Mouse (Mus musculus) lung, postnatal 4 days (tissue): ENCODE data around the gene Timp2.
"Not testable (repeated sequence)": the region's sequence is repeated elsewhere in the genome, so short reads cannot be mapped to it uniquely, and the experiment has no call there.

ENCODE experiments used
- DNase-seq, 2 experiments: peaks; one replicate each; pipeline ENCODE4 v3.0.0; 2021

Gene Timp2

DNA sequence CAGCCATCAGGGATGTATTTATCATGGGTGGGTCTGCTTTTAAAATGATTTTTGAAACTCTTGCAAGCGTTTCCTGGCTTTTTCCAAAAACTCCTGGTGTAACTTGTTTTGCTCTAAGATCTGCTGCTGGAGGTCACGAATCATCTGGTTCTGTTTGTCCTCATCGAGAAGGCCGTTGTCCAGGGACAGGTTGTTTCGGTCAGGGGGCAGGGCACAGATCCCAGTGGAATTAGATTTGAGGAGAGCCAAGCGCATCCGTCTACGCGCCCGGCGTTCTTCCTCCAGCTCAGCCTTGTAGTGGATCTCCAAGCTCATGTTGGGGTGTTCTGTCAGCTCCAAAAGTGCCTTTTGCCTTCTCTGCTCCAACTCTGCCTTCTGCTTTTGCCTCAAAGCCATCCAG is 23.2 kb downstream of the Timp2 start:
- no peak for DNase-seq

DNA sequence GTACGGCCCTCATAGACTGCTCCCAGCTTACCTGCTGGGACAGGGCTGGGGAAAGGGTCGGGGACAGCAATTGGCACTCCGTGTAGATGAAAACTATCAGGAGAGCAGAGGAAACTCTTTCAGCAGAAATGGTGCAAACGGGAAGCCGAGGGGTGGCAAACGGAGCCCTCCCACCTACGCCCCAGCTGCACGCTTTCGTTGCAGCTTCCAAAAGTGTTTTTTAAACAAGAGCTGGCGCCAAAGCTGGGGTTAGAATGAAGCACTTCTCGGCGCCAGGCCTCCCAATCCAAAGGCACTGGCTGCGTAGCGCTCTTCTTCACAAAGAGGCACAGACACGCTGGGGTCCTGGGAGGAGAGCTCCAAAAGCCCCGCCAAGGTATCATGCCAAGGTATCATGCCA is 24.8 kb downstream of the Timp2 start:
- DNase-seq: no peak

DNA sequence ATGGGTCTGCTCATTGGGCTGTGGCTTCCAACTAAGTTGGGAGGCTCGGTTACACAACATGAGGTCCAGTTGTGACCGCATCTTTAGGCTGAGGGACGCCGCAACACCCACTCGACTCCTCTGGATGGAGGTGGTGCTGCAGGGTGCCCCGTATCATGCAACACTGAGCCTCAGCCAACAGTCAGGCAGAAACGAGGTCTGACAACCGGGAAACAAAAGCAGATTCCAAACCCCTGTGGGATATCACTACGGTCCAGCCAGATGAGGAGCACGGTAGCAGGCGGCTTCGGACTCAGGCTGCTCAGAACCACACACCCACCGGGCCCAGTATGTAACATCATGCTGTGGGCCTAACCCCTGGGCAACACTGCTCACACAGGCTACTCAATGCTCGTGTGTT is 25.2 kb downstream of the Timp2 start:
- DNase-seq: no peak

DNA sequence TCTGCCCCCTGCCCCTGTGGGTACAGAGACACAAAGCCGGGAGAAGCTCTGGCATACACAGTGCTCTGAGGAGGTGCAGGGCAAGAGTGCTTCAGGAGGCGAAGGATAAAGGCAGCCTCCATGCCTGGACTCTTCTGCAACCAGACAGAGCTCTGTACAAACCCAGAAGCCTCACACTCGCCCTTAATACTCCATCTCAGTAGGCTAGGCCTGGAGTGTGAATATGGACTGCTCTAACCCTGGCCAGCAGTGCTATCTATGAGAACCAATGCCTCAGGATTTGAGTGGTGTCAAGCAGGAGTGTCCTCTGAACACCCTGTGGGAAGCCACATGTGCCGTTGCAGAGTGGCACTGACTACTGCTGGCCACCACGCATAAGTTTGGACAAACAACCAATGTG is 26.6 kb downstream of the Timp2 start:
- DNase-seq: no peak

DNA sequence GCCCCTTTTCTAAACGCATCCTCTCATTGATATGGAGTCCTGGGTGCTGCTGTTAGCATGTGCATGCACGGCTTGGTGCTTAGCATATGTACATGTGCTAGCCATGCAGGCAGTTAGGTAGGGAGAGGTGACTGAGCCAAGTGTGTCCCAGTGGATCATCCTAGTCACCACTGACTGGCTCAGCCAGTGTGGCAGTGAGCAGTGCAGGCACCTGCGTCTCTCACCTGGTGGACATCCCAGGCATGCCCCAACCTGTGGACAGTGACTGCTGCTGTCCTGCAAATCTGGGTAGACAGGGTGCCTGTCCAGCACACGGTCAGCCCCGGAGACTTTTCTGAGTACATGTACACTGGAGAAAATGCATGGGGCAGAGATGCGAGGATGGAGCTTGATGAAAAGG is 27.0 kb downstream of the Timp2 start:
- DNase-seq: no peak

DNA sequence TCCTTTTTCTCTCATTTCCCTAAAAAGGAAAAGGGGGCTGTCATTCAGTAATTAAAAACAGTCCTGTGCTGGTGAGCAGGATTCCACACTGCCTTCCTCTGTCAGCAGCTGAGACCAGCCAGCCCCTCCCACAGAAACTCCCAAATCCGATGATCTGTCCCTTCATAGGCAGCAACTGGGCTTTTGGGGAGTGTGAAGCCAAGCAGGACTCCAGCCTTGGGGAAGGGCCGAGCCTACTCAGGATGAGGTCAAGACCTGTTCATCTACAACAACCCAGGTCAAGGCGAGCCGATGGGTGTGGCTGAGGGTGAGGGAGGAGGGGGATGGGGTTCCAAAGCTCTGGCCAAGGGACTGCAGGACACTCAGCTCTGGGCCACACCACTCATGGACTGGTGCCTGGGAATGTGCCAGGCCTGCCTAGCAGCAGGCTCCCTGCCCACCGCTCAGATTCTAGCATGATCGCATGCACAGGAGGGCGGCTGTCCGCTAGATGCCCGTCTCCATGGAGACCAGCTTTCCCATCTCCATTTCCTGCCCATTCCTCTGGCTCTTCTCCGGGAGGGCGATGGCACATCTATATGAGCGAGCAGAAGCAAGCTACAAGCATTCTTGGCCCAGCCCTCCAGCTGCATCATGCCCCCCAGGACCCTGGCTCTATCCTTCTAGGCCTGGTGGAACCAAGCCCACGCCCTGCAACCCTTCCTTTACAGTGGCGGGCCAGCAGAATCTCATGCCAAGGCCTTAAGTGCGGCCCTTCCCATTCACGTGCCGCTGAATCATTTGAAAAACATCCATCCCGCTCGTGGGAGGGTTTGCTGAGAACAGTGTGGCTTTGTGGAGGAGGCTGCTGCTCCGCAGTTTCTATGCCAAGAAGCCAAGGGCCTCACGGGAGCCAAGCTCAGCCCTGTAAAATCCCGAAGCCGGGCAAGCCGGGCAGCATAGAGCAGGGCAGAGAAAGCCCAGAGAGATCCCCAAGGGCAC is 28.3 kb downstream of the Timp2 start:
- DNase-seq: peak; percentile 73 to 82

DNA sequence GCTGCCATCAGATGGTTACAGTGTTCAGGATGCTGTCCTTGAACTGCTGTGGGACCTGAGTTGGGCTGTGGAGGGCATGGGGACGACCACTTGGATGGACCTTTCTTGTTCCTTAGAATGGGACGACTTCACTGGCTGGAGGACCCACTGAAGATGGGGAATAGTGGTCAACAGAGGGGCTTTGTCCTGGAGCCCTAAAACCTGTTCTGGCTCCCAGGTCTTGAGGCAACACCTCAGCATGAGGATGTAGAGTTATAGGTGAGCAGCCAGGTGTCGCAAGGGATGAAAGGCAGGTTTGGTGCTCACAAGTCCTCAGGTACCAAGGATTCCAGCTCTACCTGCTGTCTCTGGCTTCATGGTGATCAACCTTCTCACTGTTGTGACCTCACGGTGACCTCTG is 29.0 kb downstream of the Timp2 start:
- no peak for DNase-seq

DNA sequence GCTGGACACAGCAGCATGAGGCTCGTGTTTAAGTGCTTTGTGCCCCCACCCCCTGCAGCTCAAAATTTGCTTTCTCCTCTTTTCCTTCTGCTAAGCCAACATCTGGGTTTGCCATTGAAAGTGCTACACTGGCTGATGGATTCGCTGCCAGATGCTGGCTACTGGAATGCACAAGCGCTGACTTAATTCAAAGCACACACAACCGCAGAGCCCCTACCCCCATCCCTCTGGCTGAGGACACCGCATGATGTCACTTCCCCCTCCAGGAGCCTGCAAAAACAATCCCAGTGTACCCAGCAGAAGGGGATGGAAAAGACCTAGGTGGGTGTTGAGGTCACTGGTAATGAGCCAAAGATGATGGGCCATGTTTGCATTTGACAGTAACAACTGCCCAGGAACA is 31.0 kb downstream of the Timp2 start:
- DNase-seq: peak; percentile 37 to 59

DNA sequence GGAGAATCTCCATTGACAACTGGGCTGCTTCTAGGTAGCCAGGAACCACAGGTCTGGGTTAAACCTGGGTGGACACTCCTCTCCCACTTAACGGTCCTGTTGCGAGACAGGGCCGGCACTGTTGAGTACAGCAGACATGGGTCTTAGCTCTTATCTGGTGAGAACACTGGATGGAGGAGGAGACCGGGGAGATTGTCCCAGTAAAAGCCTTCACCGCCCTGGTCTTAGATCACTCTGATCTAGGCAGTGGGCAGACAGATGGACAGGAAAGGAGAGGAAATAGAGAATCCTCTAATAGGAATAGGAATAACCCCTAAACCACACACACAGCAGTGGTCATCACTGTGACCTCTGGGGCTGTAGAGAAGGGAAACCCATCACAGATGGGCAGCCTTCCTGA is 31.6 kb downstream of the Timp2 start:
- DNase-seq: no peak

DNA sequence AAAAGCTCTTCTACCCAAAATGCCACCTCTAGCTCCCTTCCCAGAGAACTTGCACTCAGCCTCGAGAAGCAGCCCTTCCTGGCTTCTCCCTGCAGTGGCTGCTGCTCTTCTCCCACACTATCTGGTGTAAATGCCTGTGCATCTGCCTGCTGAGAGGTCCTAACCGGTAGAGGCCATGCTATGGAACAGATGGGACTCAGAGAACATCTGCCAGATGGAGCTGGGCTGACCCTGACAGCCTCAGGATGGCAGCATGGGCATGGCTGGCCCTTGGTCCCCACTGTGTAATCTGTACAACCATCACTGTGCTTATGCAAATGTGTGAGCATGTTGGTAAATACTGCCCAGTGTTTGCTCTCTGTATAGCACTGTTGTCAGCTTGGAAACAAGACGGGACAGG is 32.9 kb downstream of the Timp2 start:
- no peak for DNase-seq

DNA sequence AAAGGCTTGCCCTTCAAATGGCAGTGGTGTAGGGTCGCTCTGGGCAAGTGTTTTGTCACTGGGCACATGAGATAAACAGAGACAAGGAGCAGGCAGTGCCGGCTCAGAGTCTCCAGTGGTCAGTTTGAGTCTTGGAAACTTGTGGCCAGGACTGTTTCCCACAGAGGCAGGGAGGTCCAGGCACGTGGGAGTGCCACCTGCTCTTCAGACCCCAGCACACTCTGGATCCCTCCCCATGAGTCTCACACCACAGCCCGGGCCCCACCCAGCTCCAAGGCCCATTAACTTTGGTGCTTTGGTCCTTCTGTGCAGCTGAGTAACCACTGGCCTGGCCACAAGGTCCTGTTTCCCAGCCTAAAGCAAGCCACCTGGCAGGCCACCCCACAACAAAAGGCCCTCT is 33.6 kb downstream of the Timp2 start:
- no peak for DNase-seq

DNA sequence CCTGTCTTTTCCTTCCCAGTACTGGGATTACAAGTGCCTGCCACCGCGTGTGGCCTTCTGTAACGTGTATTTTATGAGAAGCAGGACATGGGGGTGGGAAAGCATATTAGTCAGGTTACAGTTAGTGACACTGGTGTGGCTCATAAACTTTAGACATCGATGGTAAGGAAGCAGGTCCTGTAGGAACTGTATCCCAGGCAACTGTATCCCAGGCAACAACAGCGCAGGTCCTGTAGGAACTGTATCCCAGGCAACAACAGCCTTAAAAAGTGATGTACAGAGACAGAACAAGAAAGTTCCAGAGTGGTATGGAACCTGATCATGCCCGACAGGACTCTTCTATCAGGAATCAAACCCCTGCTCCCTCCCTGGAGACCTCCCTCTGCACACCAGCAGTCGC is 34.0 kb downstream of the Timp2 start:
- DNase-seq: no peak

DNA sequence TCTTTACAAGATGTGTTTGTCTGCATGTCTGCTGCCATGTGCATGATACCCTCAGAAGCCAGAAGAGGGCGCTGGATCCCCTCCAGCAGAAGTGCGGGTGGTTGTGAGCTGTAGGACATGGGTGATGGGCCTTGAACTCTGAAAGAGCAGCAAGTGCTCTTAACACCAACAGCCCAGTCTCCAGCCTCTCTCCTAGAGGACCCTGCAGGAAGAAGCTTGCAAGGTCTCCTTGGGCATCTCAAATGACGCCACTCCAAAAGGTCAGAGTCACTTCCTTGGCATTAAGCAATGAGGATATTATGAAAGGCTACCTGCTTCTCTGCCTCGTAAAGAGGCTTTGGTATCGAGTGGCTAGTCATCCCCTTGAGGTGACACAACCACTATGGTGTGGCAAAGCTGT is 36.9 kb downstream of the Timp2 start:
- peak; percentile 62 to 77 for DNase-seq

DNA sequence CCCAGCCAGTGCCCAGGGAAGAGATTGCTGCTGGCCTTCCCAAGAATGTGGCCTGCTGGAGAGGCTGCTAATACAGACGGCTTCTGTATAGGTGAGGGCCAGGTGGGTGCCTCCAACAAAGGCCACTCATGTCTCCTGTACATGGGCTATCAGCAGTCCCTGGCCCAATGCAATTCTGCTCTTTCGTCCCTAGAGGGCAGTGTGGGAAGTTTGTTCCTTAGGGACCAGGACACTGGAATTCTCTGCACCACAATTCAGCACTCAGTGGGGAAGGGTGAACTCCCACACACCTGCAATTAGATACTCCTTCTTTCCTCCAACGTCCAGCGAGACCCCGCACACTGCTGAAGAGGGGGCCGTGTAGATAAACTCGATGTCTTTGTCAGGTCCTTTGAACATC is 38.4 kb downstream of the Timp2 start:
- peak; percentile 27 to 65 for DNase-seq

DNA sequence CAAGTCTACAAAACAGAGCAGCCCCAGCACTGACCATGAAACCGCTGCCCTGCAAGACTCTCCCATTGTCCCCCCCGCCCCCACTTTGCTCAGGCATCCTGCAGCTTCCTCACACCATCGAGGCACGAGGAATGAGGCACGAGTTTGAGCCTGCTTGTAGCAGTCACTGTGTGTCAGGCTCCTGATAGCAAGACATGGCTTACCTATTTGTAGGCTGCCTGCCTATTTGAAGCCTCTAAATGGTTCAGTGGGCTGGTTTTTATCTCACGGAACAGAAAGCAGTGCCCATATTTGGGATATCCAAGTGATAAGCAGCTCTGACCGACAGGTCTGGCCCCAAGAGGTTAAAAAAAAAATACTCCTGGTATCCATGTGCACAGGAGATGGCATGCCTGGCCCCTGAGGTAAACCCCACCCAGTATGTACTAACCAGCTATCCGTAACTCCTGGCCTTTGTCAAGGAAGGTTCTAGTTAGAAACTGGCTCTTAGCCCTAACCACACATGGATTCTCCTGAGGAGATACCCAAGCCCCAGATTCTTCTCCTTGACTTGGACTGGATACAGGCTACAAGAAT is 39.2 kb downstream of the Timp2 start:
- DNase-seq: no peak

DNA sequence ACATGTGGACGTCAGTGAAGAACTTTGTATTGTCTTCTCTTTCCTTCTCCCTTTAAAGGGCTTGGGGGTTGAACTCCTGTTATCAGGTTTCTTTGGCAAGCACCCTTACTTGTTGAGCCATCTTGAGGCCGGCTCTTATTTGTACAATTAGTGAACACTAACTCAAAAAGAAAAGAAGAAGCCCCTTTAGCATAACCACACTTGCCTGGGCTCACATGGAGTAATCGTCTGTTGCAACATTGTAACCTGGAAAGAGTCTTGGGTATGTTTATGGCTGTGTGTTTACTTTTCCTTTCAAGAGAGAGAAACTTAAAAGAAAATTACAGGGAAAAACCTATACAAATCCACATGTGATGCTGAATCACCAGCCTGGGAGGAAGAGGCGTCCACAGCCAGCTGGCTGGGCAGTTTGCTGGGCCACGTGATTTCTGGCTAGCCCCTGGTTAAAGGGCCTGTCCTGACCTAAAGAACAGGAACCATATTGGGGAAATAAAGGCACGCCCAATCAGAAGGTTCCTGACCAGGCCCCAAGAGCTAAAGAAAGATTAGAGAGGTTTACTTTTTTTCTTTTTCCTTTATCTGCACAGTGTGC is 43.3 kb downstream of the Timp2 start:
- peak in 1 of 2 experiments; percentile 37 for DNase-seq

DNA sequence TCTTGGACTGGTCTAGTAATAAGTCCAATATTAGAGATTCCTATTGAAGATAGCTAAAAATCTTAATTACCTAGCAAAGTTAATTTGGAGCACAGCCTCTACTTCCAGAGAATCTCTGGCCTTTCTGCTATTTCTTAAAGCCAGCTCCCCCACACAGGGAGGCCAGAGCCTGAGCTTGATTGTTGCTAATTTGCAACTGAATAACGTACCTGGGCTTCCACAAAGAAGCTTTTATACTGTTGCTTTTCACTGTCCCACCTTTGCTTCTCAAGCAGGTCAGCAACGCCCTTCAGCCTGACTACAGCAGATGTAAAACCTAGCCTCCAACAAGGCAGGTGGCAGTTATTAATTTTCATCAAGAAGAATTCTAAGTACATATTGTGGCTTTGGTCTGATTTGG is 47.6 kb downstream of the Timp2 start:
- not testable (repeated sequence) for DNase-seq

DNA sequence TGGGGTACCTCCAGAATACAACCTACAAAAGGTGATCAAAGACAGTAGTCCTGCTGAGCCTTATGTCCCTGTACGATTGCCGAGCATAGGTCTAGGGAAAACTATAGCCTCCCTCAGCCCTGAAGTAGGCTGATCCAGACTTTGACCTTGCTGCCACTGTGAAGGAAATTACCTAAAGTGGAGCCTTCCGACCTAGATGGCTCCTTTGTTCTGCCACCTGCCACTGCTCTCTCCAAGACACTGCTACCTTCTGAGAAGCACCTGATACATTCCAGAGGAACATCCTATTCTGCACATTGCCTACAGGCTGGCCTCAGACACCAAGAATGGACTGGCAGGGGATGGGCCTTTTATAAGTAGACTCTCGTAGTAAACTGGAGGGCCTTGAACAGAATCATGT is 51.6 kb downstream of the Timp2 start:
- DNase-seq: not testable (repeated sequence)

DNA sequence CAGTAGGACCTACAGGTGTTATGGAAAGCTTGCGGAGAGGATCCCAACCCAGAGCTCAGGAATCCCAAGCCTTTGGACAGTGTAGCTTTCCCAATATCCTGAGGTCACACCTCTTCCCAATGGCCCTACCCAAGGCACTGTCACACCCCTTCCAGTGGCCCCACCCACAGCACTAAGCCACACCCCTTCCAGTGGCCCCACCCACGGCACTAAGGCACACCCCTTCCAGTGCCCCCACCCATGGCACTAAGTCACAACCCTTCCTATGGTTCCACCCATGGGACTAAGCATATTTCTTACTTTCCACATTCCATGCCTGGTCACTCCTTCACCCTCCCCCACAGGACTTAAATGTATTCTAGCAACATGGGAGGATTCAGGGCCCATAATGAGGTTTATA is 56.7 kb downstream of the Timp2 start:
- no peak for DNase-seq

DNA sequence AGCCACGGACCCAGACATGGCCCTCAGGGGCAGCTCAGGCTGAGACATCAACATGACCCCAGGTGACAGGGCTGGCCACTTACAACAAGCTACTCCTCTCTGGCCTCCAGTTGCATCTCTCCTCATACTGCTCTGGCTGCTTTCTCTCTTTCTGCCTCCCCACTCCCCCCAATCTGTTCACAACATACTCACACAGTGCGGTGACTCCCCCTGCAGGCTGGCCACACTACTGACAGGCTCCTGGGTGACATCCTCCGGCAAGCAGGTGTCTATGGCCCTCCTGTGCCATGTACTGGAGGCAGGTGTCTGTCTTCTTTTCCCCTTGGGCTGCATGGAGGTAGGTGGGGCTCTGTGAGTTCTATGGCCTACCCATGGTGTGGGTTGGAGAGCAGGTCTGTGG is 57.6 kb downstream of the Timp2 start:
- no peak for DNase-seq

DNA sequence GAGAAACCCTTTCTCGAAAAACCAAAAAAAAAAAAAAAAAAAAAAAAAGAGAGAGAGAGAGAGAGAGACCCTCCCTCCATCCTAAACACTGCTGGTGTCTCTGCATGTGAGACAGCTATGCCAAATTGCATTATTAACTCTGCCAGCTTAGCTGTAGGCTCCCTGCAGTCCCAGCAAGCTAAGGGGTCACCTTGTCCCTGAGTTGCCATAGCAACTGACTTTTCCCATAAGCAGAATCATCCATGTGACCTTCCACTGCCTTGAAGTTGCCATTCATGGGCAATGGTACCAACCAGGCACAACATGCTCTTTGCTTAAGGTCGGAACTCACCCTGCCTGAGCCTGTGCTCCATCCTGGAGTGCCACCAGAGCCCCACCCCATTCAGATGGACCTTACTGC is 60.5 kb downstream of the Timp2 start:
- no peak for DNase-seq

DNA sequence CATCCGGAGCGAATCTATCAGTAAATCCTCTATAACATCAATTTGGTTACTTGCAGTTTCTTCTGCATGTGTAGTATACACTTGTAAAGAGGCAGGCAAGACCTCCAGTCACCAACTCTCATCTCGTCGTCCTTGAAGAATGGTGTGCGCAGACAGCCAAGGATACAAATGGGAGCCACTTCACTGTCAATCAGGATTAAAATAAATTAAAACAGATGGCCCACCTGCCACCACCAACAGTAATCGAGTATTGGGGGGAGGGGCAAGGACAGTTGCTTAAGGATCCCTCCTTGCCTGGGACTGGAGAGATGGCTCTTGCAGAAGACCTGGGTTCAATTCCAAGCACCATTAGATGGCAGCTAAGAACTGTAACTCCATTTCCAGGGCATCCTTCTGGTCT is 62.9 kb downstream of the Timp2 start:
- DNase-seq: no peak

DNA sequence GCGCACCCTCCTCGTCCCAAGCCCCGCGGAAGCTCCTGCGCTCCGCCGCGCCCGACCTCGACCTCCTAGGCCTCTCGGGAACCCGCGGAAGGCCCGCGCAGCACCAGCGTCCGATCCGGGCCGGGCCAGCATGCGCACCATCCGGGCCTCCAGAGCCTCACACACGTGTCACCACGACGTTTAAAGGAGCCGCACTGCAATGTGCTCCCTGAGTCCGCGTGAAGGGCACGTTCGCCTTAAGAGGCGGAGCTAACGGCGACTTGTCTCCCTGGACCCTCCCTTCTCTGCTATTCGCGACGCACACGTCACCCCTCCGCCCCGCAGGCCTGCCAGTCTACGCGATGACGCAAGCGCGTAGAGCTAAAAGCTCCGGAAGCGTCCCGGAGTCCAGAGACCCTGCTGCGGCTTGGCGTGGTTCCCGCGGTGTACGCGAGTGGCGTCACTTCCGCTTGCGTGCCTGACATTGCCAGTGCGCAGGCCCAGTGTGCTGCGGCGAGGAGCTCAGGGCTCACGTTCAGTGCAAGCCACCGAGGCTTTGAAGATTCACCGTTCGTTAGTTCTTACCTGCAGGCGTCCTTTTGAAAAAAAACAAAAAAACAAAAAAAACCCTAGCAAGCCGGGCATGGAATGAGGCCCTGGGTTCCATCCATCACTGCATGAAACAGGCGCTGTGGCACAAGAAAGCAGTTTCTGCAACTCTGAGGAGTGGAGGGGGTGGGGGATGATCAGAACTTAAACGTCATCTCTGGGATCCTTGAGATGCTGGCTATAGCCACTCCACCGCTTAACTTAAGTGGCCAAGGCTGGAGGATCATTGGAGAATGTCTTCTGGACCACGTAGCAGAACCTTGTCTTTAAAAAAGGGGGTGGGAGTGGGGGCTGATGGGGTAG is 65.3 kb downstream of the Timp2 start, which contains the start of gene Usp36:
Gene Usp36 (minus strand): TSS at position 246 of the 891 bp plus-strand sequence.
- peak; percentile 99 to 100 for DNase-seq
